Mouse (Mus musculus): ENCODE results near the gene Vmn2r83.

GRCm38 (mm10) chr10:79539701-79540495, 71.4 kb downstream of the Vmn2r83 start:
- no peak for TF ChIP-seq CTCF (conservative IDR thresholded peaks at IDR 0.05; ENCODE audit: low read length)
- no peak for TF ChIP-seq NANOG (IDR thresholded peaks at IDR 0.05; ENCODE audit: borderline replicate concordance, low read length)
- no peak for TF ChIP-seq POU5F1 (IDR thresholded peaks at IDR 0.05; ENCODE audit: borderline replicate concordance, low read length)

Measured in E14TG2a.4 (cell line).